Mouse (Mus musculus): Measurements from ENCODE around the gene Cela1. TPM values are rescaled to one million over a fixed set of nuclear protein-coding genes. Genes with fewer than 3 reads are reported as not detected.

Cela1 gene
- total RNA-seq, 4 experiments from 2014 or later: 1.7 to 5.8 (median 4.5) TPM

- DNase-seq (ENCODE audit: low spot score in 2 of 2): no peak
These were observed 50.8 kb downstream of the Cela1 start, which contains the start of gene Smagp for GRCm38 (mm10) chr15:100636700-100637501. Gene Smagp (minus strand): TSS chr15:100636940.

GRCm38 (mm10) chr15:100635851-100636645 is 51.7 kb downstream of the Cela1 start:
- DNase-seq (ENCODE audit: low spot score in 2 of 2): no peak

GRCm38 (mm10) chr15:100635239-100635638 is 52.5 kb downstream of the Cela1 start:
- DNase-seq (ENCODE audit: low spot score in 2 of 2): no peak

- no peak for DNase-seq (ENCODE audit: low spot score in 2 of 2)
These were observed 54.4 kb downstream of the Cela1 start for GRCm38 (mm10) chr15:100633341-100633740.

- no peak for DNase-seq (ENCODE audit: low spot score in 2 of 2)
These were observed 55.4 kb downstream of the Cela1 start for GRCm38 (mm10) chr15:100632323-100632722.

GRCm38 (mm10) chr15:100631454-100632170 is 56.1 kb downstream of the Cela1 start:
- DNase-seq (ENCODE audit: low spot score in 2 of 2): no peak

- no peak for DNase-seq (ENCODE audit: low spot score in 2 of 2)
These were observed 57.6 kb downstream of the Cela1 start for GRCm38 (mm10) chr15:100630126-100630525.

GRCm38 (mm10) chr15:100628797-100629196 is 58.9 kb downstream of the Cela1 start:
- DNase-seq (ENCODE audit: low spot score in 2 of 2): no peak

- DNase-seq (ENCODE audit: low spot score in 2 of 2): no peak
These were observed 59.8 kb downstream of the Cela1 start for GRCm38 (mm10) chr15:100627774-100628370.

GRCm38 (mm10) chr15:100627287-100627686 is 60.4 kb downstream of the Cela1 start:
- no peak for DNase-seq (ENCODE audit: low spot score in 2 of 2)

GRCm38 (mm10) chr15:100624435-100624834 is 63.3 kb downstream of the Cela1 start:
- DNase-seq (ENCODE audit: low spot score in 2 of 2): no peak

Small RNA genes lying within 50 kb of the gene (microRNA-seq; reads per million reads assigned to microRNA genes)
- 0 to 0.21 reads per million in 2 experiments for gene Mir6961

Other genes starting within 250 kb of the Cela1 start
- 10 to 100 TPM; 55.3 to 64.5 (median 57.5) TPM for gene Letmd1, start 218.9 kb downstream of the Cela1 start, total RNA-seq (2022)
- gene Csrnp2, start 192.4 kb downstream of the Cela1 start, total RNA-seq (2022): 10 to 100 TPM; 29.1 to 31.5 (median 31.2) TPM
- gene Tfcp2, start 135.9 kb downstream of the Cela1 start, total RNA-seq (2022): 10 to 100 TPM; 27.7 to 31.7 (median 30.1) TPM
- 100 to 1,000 TPM; 119 to 151 (median 133) TPM for gene Pou6f1, start 87.9 kb downstream of the Cela1 start, total RNA-seq (2022)
- 100 to 1,000 TPM; 118 to 126 (median 122) TPM for gene Dazap2, start 72.6 kb downstream of the Cela1 start, total RNA-seq (2022)
- gene Smagp, start 51.0 kb downstream of the Cela1 start, total RNA-seq (2022): 1 to 10 TPM; 1.9 to 3.1 (median 2.3) TPM
- gene Bin2, start 18.4 kb downstream of the Cela1 start, total RNA-seq (2022): 10 to 100 TPM in 1 of 4 experiments, 1 to 10 TPM in 3; 6.8 to 10.0 (median 7.6) TPM
- 10 to 100 TPM; 12.4 to 15.1 (median 14.4) TPM for gene Galnt6, start 41.5 kb upstream of the Cela1 start, total RNA-seq (2022)
- 10 to 100 TPM; 60.5 to 73.8 (median 69.8) TPM for gene Slc4a8, start 73.8 kb upstream of the Cela1 start, total RNA-seq (2022)
- 100 to 1,000 TPM; 200 to 226 (median 209) TPM for gene Scn8a, start 181.9 kb upstream of the Cela1 start, total RNA-seq (2022)

Data from left cerebral cortex, adult 8-10 months (tissue).